Mouse (Mus musculus): ENCODE results near the gene Bmp8b.

DNA sequence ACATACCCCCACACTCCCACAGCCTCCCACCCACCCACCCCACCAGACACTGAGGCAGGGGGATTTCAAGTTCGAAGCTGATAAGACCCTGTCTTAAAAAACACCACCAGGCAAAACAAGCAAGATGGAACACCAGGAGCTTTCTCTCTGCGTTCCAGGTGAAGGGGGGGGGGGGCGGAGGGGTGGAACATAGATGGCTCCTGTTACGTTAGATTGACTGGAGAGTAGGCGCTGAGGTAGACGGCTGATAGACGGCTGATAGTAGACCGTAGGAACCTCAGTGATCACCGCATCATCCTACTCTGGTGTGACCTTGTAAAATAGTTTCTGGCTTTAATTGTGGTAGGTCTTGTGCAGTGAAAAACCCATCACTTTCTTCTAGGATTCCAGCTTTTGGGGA is 11.1 kb upstream of the Bmp8b start:
- TF ChIP-seq CTCF (IDR thresholded peaks at IDR 0.05; ENCODE audit: extremely low read depth, insufficient read depth, low read length) (no peak), POLR2A (IDR thresholded peaks at IDR 0.05; ENCODE audit: extremely low read depth, insufficient read depth, low read length) (no peak)
